19 mouse cellular contexts compared by ENCODE assay signal in the genomic region with DNA sequence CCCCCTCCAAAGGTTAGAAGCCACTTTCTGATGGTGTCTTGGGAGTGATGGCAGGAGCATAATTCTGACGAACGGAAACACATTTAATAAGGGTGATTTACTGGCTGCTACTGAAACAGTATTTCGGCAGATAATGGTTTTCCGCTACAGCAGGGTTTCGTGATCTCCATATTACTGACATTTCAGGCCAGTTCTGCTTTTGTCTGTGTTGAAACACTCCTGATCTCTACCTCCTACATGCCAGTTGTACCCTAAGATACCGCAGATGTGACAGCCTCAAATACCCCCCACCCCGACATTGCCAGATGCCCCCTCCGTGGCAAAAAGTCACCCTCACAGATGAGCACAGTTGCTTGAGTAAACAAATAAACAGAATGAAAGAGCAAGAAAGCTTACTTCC. TPM values are rescaled to one million over a fixed set of nuclear protein-coding genes. Genes with fewer than 3 reads are reported as not detected.
A peak's percentile ranks its signal among the peaks of the same experiment; 100 is the strongest.
DNase-seq lines count a peak whose midpoint lies in the region; ATAC-seq and TF ChIP-seq lines count a peak whose summit lies in the region.
"Had no signal": no experiment of that assay in that cellular context is flagged by ENCODE, and none has a peak within 500 bp of the region (broad histone marks: within the 10 kb centered on the region; RNA-seq: fewer than 3 reads in every experiment).

No protein-coding gene starts in this region.

- H3K27ac ChIP-seq in heart, embryonic 14.5 days (replicated peaks in 1 of 2; ENCODE audit: control insufficient read depth in 1 of 2, insufficient read depth in 1 of 2, low read depth in 2 of 2, low read length in 2 of 2): no peak overlapping the region
- 0 out of 2 replicates have a peak overlapping the region, but pooled peaks have one; percentile 3 for H3K27ac ChIP-seq in stomach, embryonic 16.5 days (ENCODE audit: low read length)
- H3K27ac ChIP-seq in stomach, postnatal 0 days (replicated peaks): no peak overlapping the region
- H3K27ac ChIP-seq in liver, embryonic 16.5 days (ENCODE audit: low read length): peak overlapping the region; percentile 69
- no peak overlapping the region for H3K27ac ChIP-seq in layer of hippocampus, adult 2 months
- H3K27ac ChIP-seq: embryonic facial prominence, embryonic 13.5 days; hindbrain, embryonic 15.5 days; midbrain, embryonic 12.5 days; neural tube, embryonic 15.5 days had no signal

- H3K4me2 ChIP-seq in heart, embryonic 14.5 days (ENCODE audit: low read length): peak overlapping the region; percentile 6; the same call in 1 of the 2 replicates
- H3K4me2 ChIP-seq in stomach, embryonic 16.5 days (ENCODE audit: low read depth, low read length): 0 out of 2 replicates have a peak overlapping the region, but pooled peaks have one; percentile 13
- no peak overlapping the region for H3K4me2 ChIP-seq in stomach, postnatal 0 days (replicated peaks; ENCODE audit: low read depth)
- H3K4me2 ChIP-seq in liver, embryonic 16.5 days (ENCODE audit: low read depth, low read length): peak overlapping the region; percentile 17; the same call in 1 of the 2 replicates
- H3K4me2 ChIP-seq: embryonic facial prominence, embryonic 13.5 days; hindbrain, embryonic 15.5 days; midbrain, embryonic 12.5 days; neural tube, embryonic 15.5 days had no signal

- H3K4me1 ChIP-seq in heart, embryonic 14.5 days (ENCODE audit: control insufficient read depth in 2 of 2, insufficient read depth in 2 of 2, low read length in 2 of 2): peaks cover 6 to 7% of the 10 kb centered on the region in 2 experiments; a peak in 2 of 4 replicates
- peaks cover 10% of the 10 kb centered on the region for H3K4me1 ChIP-seq in stomach, embryonic 16.5 days (ENCODE audit: control insufficient read depth, insufficient read depth, low read length)
- no peaks in the 10 kb centered on the region for H3K4me1 ChIP-seq in stomach, postnatal 0 days (replicated peaks; ENCODE audit: control insufficient read depth, insufficient read depth)
- no peaks in the 10 kb centered on the region; the same call in 1 of the 2 replicates for H3K4me1 ChIP-seq in liver, embryonic 16.5 days (ENCODE audit: control insufficient read depth, low read depth, low read length)
- H3K4me1 ChIP-seq: embryonic facial prominence, embryonic 13.5 days; hindbrain, embryonic 15.5 days; midbrain, embryonic 12.5 days had no signal

- no peaks in the 10 kb centered on the region for H3K9me3 ChIP-seq in heart, embryonic 14.5 days (ENCODE audit: control insufficient read depth, low read length)
- no peaks in the 10 kb centered on the region for H3K9me3 ChIP-seq in stomach, embryonic 16.5 days (replicated peaks; ENCODE audit: control insufficient read depth, low read length)
- no peaks in the 10 kb centered on the region for H3K9me3 ChIP-seq in stomach, postnatal 0 days (ENCODE audit: control insufficient read depth, low read length)
- H3K9me3 ChIP-seq in liver, embryonic 16.5 days (replicated peaks; ENCODE audit: control insufficient read depth, low read length): no peaks in the 10 kb centered on the region
- H3K9me3 ChIP-seq: embryonic facial prominence, embryonic 13.5 days; hindbrain, embryonic 15.5 days; midbrain, embryonic 12.5 days; neural tube, embryonic 15.5 days had no signal

- no peak overlapping the region for H3K4me3 ChIP-seq in heart, embryonic 14.5 days (ENCODE audit: control insufficient read depth in 1 of 2, insufficient read depth in 1 of 2, low read depth in 1 of 2, low read length in 2 of 2)
- no peak overlapping the region for H3K4me3 ChIP-seq in stomach, embryonic 16.5 days (replicated peaks; ENCODE audit: low read length)
- no peak overlapping the region for H3K4me3 ChIP-seq in stomach, postnatal 0 days (ENCODE audit: low read depth, low read length)
- H3K4me3 ChIP-seq in liver, embryonic 16.5 days (ENCODE audit: low read depth, low read length): no peak overlapping the region; the same call in 1 of the 2 replicates
- no peak overlapping the region for H3K4me3 ChIP-seq in layer of hippocampus, adult 2 months
- H3K4me3 ChIP-seq: embryonic facial prominence, embryonic 13.5 days; hindbrain, embryonic 15.5 days; midbrain, embryonic 12.5 days; myocyte; neural tube, embryonic 15.5 days had no signal

- no peaks in the 10 kb centered on the region for H3K36me3 ChIP-seq in heart, embryonic 14.5 days (ENCODE audit: control insufficient read depth, insufficient read depth, low read length)
- no peaks in the 10 kb centered on the region for H3K36me3 ChIP-seq in stomach, embryonic 16.5 days (ENCODE audit: control insufficient read depth, insufficient read depth, low read length)
- no peaks in the 10 kb centered on the region for H3K36me3 ChIP-seq in stomach, postnatal 0 days (ENCODE audit: control insufficient read depth, insufficient read depth, low read length)
- H3K36me3 ChIP-seq in liver, embryonic 16.5 days (ENCODE audit: control insufficient read depth, insufficient read depth): no peaks in the 10 kb centered on the region
- H3K36me3 ChIP-seq: embryonic facial prominence, embryonic 13.5 days; hindbrain, embryonic 15.5 days; midbrain, embryonic 12.5 days; neural tube, embryonic 15.5 days had no signal

- DNase-seq in heart, adult 8-10 months (ENCODE audit: low spot score): no peak
- no peak for DNase-seq in stomach, postnatal 0 days (ENCODE audit: low spot score)
- DNase-seq in layer of hippocampus, postnatal 14 days (ENCODE audit: low spot score in 2 of 2): no peak
- DNase-seq in layer of hippocampus, adult 2 months (ENCODE audit: low spot score in 2 of 2): no peak
- DNase-seq: adrenal gland, postnatal 25 days; cerebellum, adult 9-10 months; forebrain, postnatal 0 days; kidney, adult 18-20 months had no signal

- no peak for ATAC-seq in heart, embryonic 14.5 days (ENCODE audit: insufficient number of reproducible peaks, insufficient read depth, low FRiP score, low read depth)
- no peak for ATAC-seq in stomach, embryonic 16.5 days (ENCODE audit: insufficient read depth, low FRiP score)
- ATAC-seq in stomach, postnatal 0 days (ENCODE audit: low FRiP score, low TSS enrichment): no peak
- ATAC-seq in liver, embryonic 16.5 days (ENCODE audit: low read depth): no peak
- ATAC-seq: activated CD4-positive, CD25-positive, alpha-beta regulatory T cell, adult 4 months; forebrain, postnatal 0 days had no signal

- H3K9ac ChIP-seq in heart, embryonic 14.5 days (ENCODE audit: low read length): peak overlapping the region; percentile 8; the same call in 1 of the 2 replicates
- H3K9ac ChIP-seq in stomach, embryonic 16.5 days (ENCODE audit: low read length): no peak overlapping the region
- H3K9ac ChIP-seq in stomach, postnatal 0 days (ENCODE audit: low read length): no peak overlapping the region
- H3K9ac ChIP-seq in liver, embryonic 16.5 days (ENCODE audit: low read depth, low read length): no peak overlapping the region
- H3K9ac ChIP-seq: embryonic facial prominence, embryonic 13.5 days; forebrain, postnatal 0 days; hindbrain, embryonic 15.5 days; midbrain, embryonic 12.5 days; neural tube, embryonic 15.5 days had no signal

- no peaks in the 10 kb centered on the region for H3K27me3 ChIP-seq in heart, embryonic 14.5 days (ENCODE audit: control insufficient read depth, insufficient read depth, low read length)
- no peaks in the 10 kb centered on the region; the same call in 1 of the 2 replicates for H3K27me3 ChIP-seq in stomach, embryonic 16.5 days (ENCODE audit: control insufficient read depth, insufficient read depth, low read length)
- no peaks in the 10 kb centered on the region for H3K27me3 ChIP-seq in stomach, postnatal 0 days (ENCODE audit: control insufficient read depth, insufficient read depth, low read length)
- H3K27me3 ChIP-seq in liver, embryonic 16.5 days (ENCODE audit: control insufficient read depth, insufficient read depth, low read depth, low read length): no peaks in the 10 kb centered on the region
- H3K27me3 ChIP-seq: hindbrain, embryonic 15.5 days; neural tube, embryonic 15.5 days had no signal

- 25% methylated on average over 8 of the region's 8 CpGs for WGBS in heart, embryonic 14.5 days
- WGBS in stomach, embryonic 16.5 days: 35% methylated on average over 8 of the region's 8 CpGs
- WGBS in stomach, postnatal 0 days: 42% methylated on average over 8 of the region's 8 CpGs
- 27% methylated on average over 8 of the region's 8 CpGs for WGBS in liver, embryonic 16.5 days (ENCODE audit: insufficient replicate concordance)

- no peak for TF ChIP-seq CTCF in stomach, postnatal 0 days (IDR thresholded peaks at IDR 0.05; ENCODE audit: low read depth)
- no peak for TF ChIP-seq CTCF in layer of hippocampus, adult 2 months (conservative IDR thresholded peaks at IDR 0.05)

- no peak for TF ChIP-seq EP300 in stomach, postnatal 0 days (optimal IDR thresholded peaks at IDR 0.05)

RNA-seq across cellular contexts. Expression of a gene that starts 14.8 kb away (rescaled TPM):
- 0.15 and 0.31 TPM in 2 replicates for polyA plus RNA-seq in heart, embryonic 14.5 days (2014; fragmentation: Nextera tagmentation; extraction: Ambion mirVana)
- 1 to 10 TPM in 3 of 4 experiments, under 1 TPM in 1; 0.87 to 2.5 (median 1.8) TPM for total RNA-seq in heart, adult 8-10 months (2022)
- polyA plus RNA-seq in stomach, embryonic 16.5 days (2015; fragmentation: Nextera tagmentation; extraction: Ambion mirVana): 17.9 and 25.0 TPM in 2 replicates
- 76.4 and 79.7 TPM in 2 replicates for polyA plus RNA-seq in stomach, postnatal 0 days (2015; fragmentation: Nextera tagmentation; extraction: Ambion mirVana)
- 0.27 and 0.51 TPM in 2 replicates for polyA plus RNA-seq in liver, embryonic 16.5 days (2015; fragmentation: Nextera tagmentation; extraction: Ambion mirVana)
- under 1 TPM in 1 of 2 experiments, not detected in 1; 0.38 TPM for total RNA-seq in layer of hippocampus, postnatal 14 days (2021)
- total RNA-seq in layer of hippocampus, adult 2 months (2021): not detected
- total RNA-seq: forebrain, postnatal 0 days; gastrocnemius, postnatal 14 days; left cerebral cortex, postnatal 10 days had no signal

RNA-seq across cellular contexts. Expression of a gene that starts 49.0 kb away (rescaled TPM):
- polyA plus RNA-seq in heart, embryonic 14.5 days (2014; fragmentation: Nextera tagmentation; extraction: Ambion mirVana): 88.7 and 98.4 TPM in 2 replicates
- total RNA-seq in heart, adult 8-10 months (2022): 10 to 100 TPM; 30.9 to 41.7 (median 36.7) TPM
- 85.1 and 91.8 TPM in 2 replicates for polyA plus RNA-seq in stomach, embryonic 16.5 days (2015; fragmentation: Nextera tagmentation; extraction: Ambion mirVana)
- 83.8 and 87.0 TPM in 2 replicates for polyA plus RNA-seq in stomach, postnatal 0 days (2015; fragmentation: Nextera tagmentation; extraction: Ambion mirVana)
- 30.1 and 30.5 TPM in 2 replicates for polyA plus RNA-seq in liver, embryonic 16.5 days (2015; fragmentation: Nextera tagmentation; extraction: Ambion mirVana)
- 10 to 100 TPM; 35.5 to 46.5 TPM for total RNA-seq in layer of hippocampus, postnatal 14 days (2021)
- total RNA-seq in layer of hippocampus, adult 2 months (2021): 10 to 100 TPM; 36.5 to 42.5 TPM

Comparison
In these comparisons a context has a peak if more than half of its experiments do, and no peak if none do; other contexts are left out.
1. H3K27ac ChIP-seq: peak in stomach, embryonic 16.5 days (single experiment) and liver, embryonic 16.5 days (single experiment); none in heart, embryonic 14.5 days (0 of 2), stomach, postnatal 0 days (single experiment) and layer of hippocampus, adult 2 months (single experiment).
2. RNA of a gene that starts 14.8 kb away (polyA plus RNA-seq): 76.4 to 79.7 TPM in stomach, postnatal 0 days and 17.9 to 25.0 TPM in stomach, embryonic 16.5 days; 0.27 to 0.51 TPM in liver, embryonic 16.5 days and 0.15 to 0.31 TPM in heart, embryonic 14.5 days; every median in the first group is over 10 times any median in the second.